Comparison of ENCODE assay signal across 8 mouse cellular contexts in the genomic region with DNA sequence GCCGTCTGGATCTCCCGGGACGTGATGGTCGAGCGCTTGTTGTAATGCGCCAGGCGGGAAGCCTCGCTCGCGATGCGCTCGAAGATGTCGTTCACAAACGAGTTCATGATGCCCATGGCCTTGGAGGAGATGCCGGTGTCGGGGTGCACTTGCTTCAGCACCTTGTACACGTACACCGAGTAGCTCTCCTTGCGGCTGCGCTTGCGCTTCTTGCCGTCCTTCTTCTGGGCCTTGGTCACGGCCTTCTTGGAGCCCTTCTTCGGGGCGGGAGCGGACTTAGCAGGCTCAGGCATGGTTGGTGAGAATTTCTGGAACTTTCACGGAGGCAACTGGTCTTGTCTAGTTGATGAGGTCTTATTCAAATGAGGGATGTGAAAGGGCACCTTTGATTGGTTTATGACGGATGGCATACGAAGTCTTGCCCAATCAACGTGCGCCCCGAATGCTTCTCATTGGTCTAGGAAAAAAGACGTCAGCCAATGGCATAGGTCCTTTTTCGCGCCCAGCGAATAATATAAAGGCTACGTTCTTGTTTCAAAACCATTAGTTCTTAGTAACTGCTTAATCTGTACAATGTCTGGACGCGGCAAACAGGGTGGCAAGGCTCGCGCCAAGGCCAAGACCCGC. TPM values are rescaled to one million over a fixed set of nuclear protein-coding genes. Genes with fewer than 3 reads are reported as not detected.
DNase-seq lines count a peak whose midpoint lies in the region; ATAC-seq and TF ChIP-seq lines count a peak whose summit lies in the region.
"Not testable (repeated sequence)": the region's sequence is repeated elsewhere in the genome, so short reads cannot be mapped to it uniquely, and the experiment has no call there.

Gene Hist1h2bf, minus strand, starts transcription at position 299 of the 627 bp plus-strand sequence.
Gene Hist1h2ad, plus strand, starts transcription at position 484 of the 627 bp plus-strand sequence.

- H3K27me3 ChIP-seq in embryonic facial prominence, embryonic 15.5 days; limb, embryonic 12.5 days; midbrain, embryonic 14.5 days (ENCODE audit: control insufficient read depth, insufficient read depth, low read length): not testable (repeated sequence)

- peak within 1 kb of the TSS; percentile 53 for H3K4me3 ChIP-seq in bone marrow macrophage, adult 2 months (ENCODE audit: insufficient read depth, low read length)
- peak within 1 kb of the TSS; percentile 49 for H3K4me3 ChIP-seq in embryonic facial prominence, embryonic 15.5 days (replicated peaks)
- peak within 1 kb of the TSS; percentile 49 for H3K4me3 ChIP-seq in limb, embryonic 12.5 days (replicated peaks)
- H3K4me3 ChIP-seq in midbrain, embryonic 14.5 days (replicated peaks; ENCODE audit: low read depth, low read length), result peak within 1 kb of the TSS; percentile 36

- H3K36me3 ChIP-seq in embryonic facial prominence, embryonic 15.5 days; limb, embryonic 12.5 days; midbrain, embryonic 14.5 days (ENCODE audit: control insufficient read depth, insufficient read depth, low read length): not testable (repeated sequence)

- peak within 1 kb of the TSS; percentile 83 for H3K27ac ChIP-seq in bone marrow macrophage, adult 2 months (ENCODE audit: insufficient read depth, low read depth, low read length)
- peak within 1 kb of the TSS; percentile 96 for H3K27ac ChIP-seq in embryonic facial prominence, embryonic 15.5 days (replicated peaks)
- H3K27ac ChIP-seq in limb, embryonic 12.5 days, result peak within 1 kb of the TSS; percentile 97
- peak within 1 kb of the TSS; percentile 76 for H3K27ac ChIP-seq in midbrain, embryonic 14.5 days (replicated peaks; ENCODE audit: low read depth, low read length)

- not testable (repeated sequence) for TF ChIP-seq POLR2A in bone marrow macrophage, adult 2 months (IDR thresholded peaks at IDR 0.05; ENCODE audit: borderline replicate concordance, low read depth, low read length)

- not testable (repeated sequence) for H3K9me3 ChIP-seq in embryonic facial prominence, embryonic 15.5 days (replicated peaks); limb, embryonic 12.5 days; midbrain, embryonic 14.5 days (ENCODE audit: control insufficient read depth, low read length)

- H3K4me1 ChIP-seq in bone marrow macrophage, adult 2 months (ENCODE audit: control insufficient read depth, insufficient read depth, low read length), result peaks cover 15% of the 10 kb centered on the region
- H3K4me1 ChIP-seq in embryonic facial prominence, embryonic 15.5 days, result peaks cover 29% of the 10 kb centered on the region
- H3K4me1 ChIP-seq in limb, embryonic 12.5 days (replicated peaks), result peaks cover 14% of the 10 kb centered on the region
- H3K4me1 ChIP-seq in midbrain, embryonic 14.5 days (ENCODE audit: control insufficient read depth, insufficient read depth, low read length), result peaks cover 35% of the 10 kb centered on the region

- peak within 1 kb of the TSS; percentile 40 for H3K9ac ChIP-seq in embryonic facial prominence, embryonic 15.5 days
- H3K9ac ChIP-seq in limb, embryonic 12.5 days (replicated peaks), result peak within 1 kb of the TSS; percentile 84
- not testable (repeated sequence) for H3K9ac ChIP-seq in midbrain, embryonic 14.5 days (replicated peaks; ENCODE audit: low read length)

- DNase-seq in 3T3-L1 (ENCODE audit: low read depth, low spot score), result peak; percentile 97
- peak; percentile 91 for DNase-seq in heart, adult 8-10 months (ENCODE audit: low spot score)
- peak; percentile 68 to 71 for DNase-seq in kidney, adult 8-10 months
- DNase-seq in midbrain, embryonic 14.5 days, result peak; percentile 98
- peak; percentile 85 for DNase-seq in spleen, adult 12 weeks (ENCODE audit: low spot score)

- H3K4me2 ChIP-seq in embryonic facial prominence, embryonic 15.5 days (replicated peaks), result peak within 1 kb of the TSS; percentile 67
- H3K4me2 ChIP-seq in limb, embryonic 12.5 days, result peak within 1 kb of the TSS; percentile 75
- peak within 1 kb of the TSS; percentile 59 for H3K4me2 ChIP-seq in midbrain, embryonic 14.5 days (ENCODE audit: low read length)

- ATAC-seq in embryonic facial prominence, embryonic 15.5 days (ENCODE audit: insufficient number of reproducible peaks, low FRiP score, low TSS enrichment, low read depth), result peak; percentile 90
- ATAC-seq in limb, embryonic 12.5 days (ENCODE audit: insufficient number of reproducible peaks, insufficient read depth, low FRiP score, low TSS enrichment, low read depth), result peak; percentile 92
- ATAC-seq in midbrain, embryonic 14.5 days (ENCODE audit: low FRiP score, low TSS enrichment), result peak; percentile 91

- WGBS in embryonic facial prominence, embryonic 15.5 days, result under 1% methylated on average over 42 of the region's 42 CpGs
- WGBS in limb, embryonic 12.5 days, result under 1% methylated on average over 41 of the region's 42 CpGs
- under 1% methylated on average over 33 of the region's 42 CpGs for WGBS in midbrain, embryonic 14.5 days

- not testable (repeated sequence) for TF ChIP-seq CTCF in bone marrow macrophage, adult 2 months (IDR thresholded peaks at IDR 0.05; ENCODE audit: low read depth, low read length)

RNA-seq across cellular contexts. Expression of gene Hist1h2bf, which starts in this region (rescaled TPM):
- polyA plus RNA-seq in bone marrow macrophage, adult 2 months (2012; ENCODE audit: insufficient read depth, insufficient read length, missing spikeins), result 3.8 and 7.9 TPM in 2 replicates
- 2.8 and 3.7 TPM in 2 replicates for polyA plus RNA-seq in embryonic facial prominence, embryonic 15.5 days (2015; fragmentation: Nextera tagmentation; extraction: Ambion mirVana)
- 10 to 100 TPM in 2 of 4 experiments, 1 to 10 TPM in 2; 5.9 to 13.7 (median 10.7) TPM for total RNA-seq in heart, adult 8-10 months (2022)
- polyA plus RNA-seq in limb, embryonic 12.5 days (2016; fragmentation: Nextera tagmentation; extraction: Ambion mirVana), result 12.5 and 21.2 TPM in 2 replicates
- polyA plus RNA-seq in midbrain, embryonic 14.5 days (2014; fragmentation: Nextera tagmentation; extraction: Ambion mirVana), result 1.5 and 2.7 TPM in 2 replicates

RNA-seq across cellular contexts. Expression of gene Hist1h2ad, which starts in this region (rescaled TPM):
- polyA plus RNA-seq in bone marrow macrophage, adult 2 months (2012; ENCODE audit: insufficient read depth, insufficient read length, missing spikeins), result not detected in 2 replicates
- 1.8 and 3.9 TPM in 2 replicates for polyA plus RNA-seq in embryonic facial prominence, embryonic 15.5 days (2015; fragmentation: Nextera tagmentation; extraction: Ambion mirVana)
- total RNA-seq in heart, adult 8-10 months (2022), result 1 to 10 TPM; 1.8 to 4.3 (median 2.7) TPM
- 1.9 and 2.7 TPM in 2 replicates for polyA plus RNA-seq in limb, embryonic 12.5 days (2016; fragmentation: Nextera tagmentation; extraction: Ambion mirVana)
- polyA plus RNA-seq in midbrain, embryonic 14.5 days (2014; fragmentation: Nextera tagmentation; extraction: Ambion mirVana), result 2.1 and 2.2 TPM in 2 replicates

Comparison
In these comparisons a context has a peak if more than half of its experiments do, and no peak if none do; other contexts are left out.
1. Peak in every context shown above with its lines: DNase-seq, ATAC-seq, H3K4me3 ChIP-seq and H3K27ac ChIP-seq.